Mouse (Mus musculus) heart, adult 2 months (tissue): ENCODE measurements at regions not wholly inside any gene's neighbourhood (a gene's known extent, or its start where the extent isn't known, plus 50 kb on each side); places are given as distances from the start of the nearest gene placed in this dataset.

Source experiments
- DNase-seq, 2 experiments: peaks; one replicate each; pipeline ENCODE4 v3.0.0; 2021
- H3K27ac ChIP-seq: fragments of 200-600 bp; 2 replicates; pipeline ENCODE4 v1.8.1; 2022
- H3K27me3 ChIP-seq: fragments of 200-500 bp; 2 replicates; pipeline ENCODE4 v1.6.1; 2012; ENCODE audit warnings: mild to moderate bottlenecking, low read length, inconsistent platforms, mixed read lengths; ENCODE audit not compliant: control insufficient read depth, insufficient read depth
- H3K36me3 ChIP-seq: fragments of 200-500 bp; 2 replicates; pipeline ENCODE4 v1.6.1; 2012; ENCODE audit warnings: low read length, inconsistent platforms; ENCODE audit not compliant: control insufficient read depth, insufficient read depth
- H3K4me1 ChIP-seq: fragments of 200-500 bp; 2 replicates; pipeline ENCODE4 v1.6.1; 2011; ENCODE audit warnings: low read length; ENCODE audit not compliant: control insufficient read depth, insufficient read depth
- H3K4me3 ChIP-seq: fragments of 200-600 bp; 2 replicates; pipeline ENCODE4 v1.8.1; 2022
- H3K79me2 ChIP-seq: fragments of 200-500 bp; replicated peaks from 2 replicates; pipeline ENCODE4 v1.6.1; 2012; ENCODE audit warnings: mild to moderate bottlenecking, inconsistent platforms, low read length, moderate library complexity, mixed read lengths; ENCODE audit not compliant: control insufficient read depth, insufficient read depth
- H3K9ac ChIP-seq: fragments of 200-500 bp; 2 replicates; pipeline ENCODE4 v1.6.1; 2012; ENCODE audit warnings: low read depth, mild to moderate bottlenecking, control low read depth, inconsistent platforms, low read length, mixed read lengths
- CTCF ChIP-seq: fragments of 200-600 bp; IDR thresholded peaks from 2 replicates; pipeline ENCODE4 v1.8.1; 2022; ENCODE audit warnings: antibody characterized with exemption, mild to moderate bottlenecking, moderate library complexity
- EP300 ChIP-seq: fragments of 200-500 bp; IDR thresholded peaks from 2 replicates; pipeline ENCODE4 v1.6.1; 2011; ENCODE audit warnings: low read depth, low read length, control low read depth; ENCODE audit not compliant: insufficient read depth
- POLR2A ChIP-seq: fragments of 200-500 bp; IDR thresholded peaks from 2 replicates; pipeline ENCODE4 v1.6.1; 2011; ENCODE audit warnings: mild to moderate bottlenecking, low read depth, low read length, control low read depth; ENCODE audit not compliant: insufficient read depth
- WGBS: fragments of 180-500 bp; shearing (Covaris S2); methylation state at CpG from one replicate; pipeline ENCODE4 v1.1.7; 2018; 5-methylcytosine and 5-hydroxymethylcytosine counted together
- intact Hi-C: fragments of 180-260 bp; cut with DNase I; formaldehyde crosslinking; loops from one replicate; pipeline ENCODE4 v1.15.1; 2025

DNA sequence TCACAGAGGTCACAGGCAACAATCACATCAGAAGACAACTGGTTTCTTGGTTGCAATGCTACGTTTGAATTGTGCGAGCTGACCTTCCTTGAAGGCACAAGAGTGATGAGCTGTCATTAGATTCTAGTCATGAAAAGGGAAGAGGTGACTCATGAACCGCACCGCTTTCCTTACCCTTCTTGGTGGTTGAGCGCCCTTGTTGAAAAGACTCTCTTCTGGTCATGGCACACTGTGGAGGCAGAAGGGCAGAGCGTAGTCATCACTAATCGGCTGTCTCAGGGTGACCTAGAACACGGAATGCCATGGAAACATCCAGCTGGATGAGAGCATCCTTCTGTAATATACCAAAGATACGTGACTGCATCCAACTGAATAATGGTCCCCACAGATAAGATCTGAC is 121.8 kb upstream of the Klf14 start:
- intact Hi-C loops = loop anchor here (2.0 kb wide), 1 partner anchor 32 kb away; no protein-coding TSS in a partner anchor
- no peak overlapping the region for H3K27ac ChIP-seq
- H3K4me3 ChIP-seq = no peak overlapping the region
- H3K27me3 ChIP-seq = no peaks in the 10 kb centered on the region
- no peak for DNase-seq
- H3K4me1 ChIP-seq = peaks cover 51% of the 10 kb centered on the region
- no peak overlapping the region for H3K9ac ChIP-seq
- H3K36me3 ChIP-seq = peaks cover 51% of the 10 kb centered on the region
- H3K79me2 ChIP-seq = no peaks in the 10 kb centered on the region; the same call in 1 of the 2 replicates
- TF ChIP-seq EP300 (no peak), CTCF (no peak), POLR2A (no peak)
- 84% methylated on average over 9 of the region's 9 CpGs for WGBS

GRCm38 (mm10) chr6:31081238-31081637 is 122.4 kb upstream of the Klf14 start:
- WGBS = 60% methylated on average over 9 of the region's 9 CpGs
- TF ChIP-seq EP300 (no peak), POLR2A (no peak)
- H3K27ac ChIP-seq = peak overlapping the region; percentile 2; the same call in 1 of the 2 replicates
- H3K79me2 ChIP-seq = no peaks in the 10 kb centered on the region; the same call in 1 of the 2 replicates
- no peaks in the 10 kb centered on the region for H3K27me3 ChIP-seq
- DNase-seq = no peak
- peaks cover 51% of the 10 kb centered on the region for H3K36me3 ChIP-seq
- H3K9ac ChIP-seq = no peak overlapping the region
- H3K4me1 ChIP-seq = peaks cover 47% of the 10 kb centered on the region
- no peak overlapping the region for H3K4me3 ChIP-seq
- intact Hi-C loops = loop anchor here (2.0 kb wide), 1 partner anchor 32 kb away; no protein-coding TSS in a partner anchor

DNA sequence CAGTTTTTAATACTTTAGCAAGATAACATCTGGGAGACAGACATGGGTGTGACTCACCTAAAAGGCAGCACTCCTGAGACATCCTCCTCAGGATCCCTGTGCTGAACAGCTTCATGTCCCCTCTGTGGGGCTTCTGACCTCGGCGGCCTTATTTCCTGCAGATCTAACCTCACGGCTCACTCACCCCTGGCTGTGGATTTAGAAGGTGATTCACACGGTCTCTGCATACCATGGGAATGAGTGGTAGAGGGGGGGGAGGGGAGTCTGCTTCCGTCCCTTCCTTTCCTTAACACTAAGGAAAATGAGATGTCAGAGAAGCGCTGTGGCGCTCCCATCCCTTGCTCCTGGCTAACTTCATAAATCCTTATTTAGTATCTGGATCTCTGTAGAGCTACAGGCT is 123.1 kb upstream of the Klf14 start:
- Histone ChIP-seq H3K4me1 (peaks cover 44% of the 10 kb centered on the region), H3K9ac (no peak overlapping the region), H3K79me2 (no peaks in the 10 kb centered on the region; the same call in 1 of the 2 replicates), H3K4me3 (no peak overlapping the region), H3K27me3 (no peaks in the 10 kb centered on the region), H3K36me3 (peaks cover 47% of the 10 kb centered on the region), H3K27ac (peak overlapping the region; percentile 65)
- intact Hi-C loops = loop anchor here (2.0 kb wide), 1 partner anchor 31 kb away; no protein-coding TSS in a partner anchor
- no peak for DNase-seq
- TF ChIP-seq POLR2A (no peak), EP300 (no peak), CTCF (no peak)
- WGBS = 50% methylated on average over 7 of the region's 7 CpGs

DNA sequence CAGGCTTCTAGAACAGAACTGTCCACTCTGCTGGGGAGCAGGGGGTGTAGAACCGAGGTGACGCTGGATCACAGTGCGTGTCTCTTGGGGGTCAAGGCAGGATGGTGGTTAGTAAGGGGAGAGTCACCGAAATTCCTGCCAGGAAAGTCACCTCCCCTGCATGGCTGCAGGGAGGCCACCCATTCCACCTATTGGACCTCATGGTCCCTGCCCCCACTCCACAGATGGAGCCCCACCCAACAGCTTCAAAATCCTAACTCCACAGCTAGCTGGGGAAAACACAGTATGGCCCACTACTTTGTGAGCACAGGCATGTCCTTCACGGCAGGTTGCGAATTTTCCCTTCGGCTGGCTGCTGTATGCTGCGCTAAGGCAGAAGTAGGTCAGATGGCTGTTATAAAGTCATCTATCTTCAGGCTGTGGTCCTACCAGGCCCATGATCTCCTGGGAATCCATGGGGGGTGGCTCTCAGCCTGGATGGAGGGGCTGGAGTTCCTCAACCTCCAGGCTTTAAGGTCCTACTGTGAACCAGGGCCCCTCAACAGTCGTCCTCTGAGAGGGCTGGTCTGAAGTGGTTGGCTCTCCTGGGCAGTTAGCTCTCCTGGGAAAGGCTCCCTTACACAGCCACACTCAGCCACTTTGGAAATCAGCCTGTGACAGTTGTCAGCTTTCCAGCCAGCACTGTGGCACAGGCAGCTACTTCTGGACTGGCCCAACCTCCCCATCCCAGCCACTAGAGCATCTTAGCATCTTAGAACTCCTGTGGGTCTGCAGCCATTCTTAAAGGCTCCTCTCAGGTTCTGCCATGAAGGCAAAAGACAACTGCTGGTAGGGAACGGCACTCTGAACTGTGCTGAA is 124.0 kb upstream of the Klf14 start:
- peak overlapping the region; percentile 65 for H3K27ac ChIP-seq
- H3K9ac ChIP-seq = 0 out of 2 replicates have a peak overlapping the region, but pooled peaks have one; percentile 6
- no peaks in the 10 kb centered on the region for H3K27me3 ChIP-seq
- H3K79me2 ChIP-seq = no peaks in the 10 kb centered on the region; the same call in 1 of the 2 replicates
- WGBS = 62% methylated on average over 10 of the region's 10 CpGs
- DNase-seq = peak in 1 of 2 experiments; percentile 76
- H3K36me3 ChIP-seq = peaks cover 40% of the 10 kb centered on the region
- TF ChIP-seq POLR2A (no peak), EP300 (0 out of 2 replicates have a peak, but pooled peaks have one; percentile 25)
- H3K4me3 ChIP-seq = no peak overlapping the region
- peaks cover 39% of the 10 kb centered on the region for H3K4me1 ChIP-seq
- intact Hi-C loops = no loop called here

GRCm38 (mm10) chr6:31083701-31084100 is 124.8 kb upstream of the Klf14 start:
- no peaks in the 10 kb centered on the region for H3K27me3 ChIP-seq
- WGBS = 88% methylated on average over 6 of the region's 6 CpGs
- no peak overlapping the region for H3K4me3 ChIP-seq
- intact Hi-C loops = no loop called here
- H3K27ac ChIP-seq = no peak overlapping the region; the same call in 1 of the 2 replicates
- no peaks in the 10 kb centered on the region; the same call in 1 of the 2 replicates for H3K79me2 ChIP-seq
- TF ChIP-seq EP300 (no peak), POLR2A (no peak), CTCF (no peak)
- no peak for DNase-seq
- no peak overlapping the region for H3K9ac ChIP-seq
- peaks cover 38% of the 10 kb centered on the region for H3K36me3 ChIP-seq
- peaks cover 31% of the 10 kb centered on the region for H3K4me1 ChIP-seq

GRCm38 (mm10) chr6:31085063-31085759 is 126.3 kb upstream of the Klf14 start:
- intact Hi-C loops = no loop called here

More at GRCm38 (mm10) chr6:31085063-31085759, 126.3 kb upstream of the Klf14 start:
- H3K9ac ChIP-seq = no peak overlapping the region
- H3K27me3 ChIP-seq = no peaks in the 10 kb centered on the region
- H3K4me1 ChIP-seq = peaks cover 26% of the 10 kb centered on the region
- H3K79me2 ChIP-seq = no peaks in the 10 kb centered on the region; the same call in 1 of the 2 replicates
- TF ChIP-seq CTCF (no peak), EP300 (no peak), POLR2A (no peak)
- 81% methylated on average over 8 of the region's 8 CpGs for WGBS
- DNase-seq = no peak
- no peak overlapping the region for H3K4me3 ChIP-seq
- H3K36me3 ChIP-seq = peaks cover 25% of the 10 kb centered on the region
- no peak overlapping the region for H3K27ac ChIP-seq
